Mouse (Mus musculus) liver, adult 2 months (tissue): ENCODE measurements around the gene Zap70.

ENCODE experiments used
- CTCF ChIP-seq: fragments of 200-500 bp; IDR thresholded peaks from 2 replicates; pipeline ENCODE4 v1.5.1; 2011; ENCODE audit warnings: low read depth, low read length, control low read depth
- POLR2A ChIP-seq: fragments of 200-500 bp; IDR thresholded peaks from 2 replicates; pipeline ENCODE4 v1.6.1; 2011; ENCODE audit warnings: low read length, control low read depth; ENCODE audit not compliant: insufficient read depth; ENCODE audit errors: extremely low read depth

DNA sequence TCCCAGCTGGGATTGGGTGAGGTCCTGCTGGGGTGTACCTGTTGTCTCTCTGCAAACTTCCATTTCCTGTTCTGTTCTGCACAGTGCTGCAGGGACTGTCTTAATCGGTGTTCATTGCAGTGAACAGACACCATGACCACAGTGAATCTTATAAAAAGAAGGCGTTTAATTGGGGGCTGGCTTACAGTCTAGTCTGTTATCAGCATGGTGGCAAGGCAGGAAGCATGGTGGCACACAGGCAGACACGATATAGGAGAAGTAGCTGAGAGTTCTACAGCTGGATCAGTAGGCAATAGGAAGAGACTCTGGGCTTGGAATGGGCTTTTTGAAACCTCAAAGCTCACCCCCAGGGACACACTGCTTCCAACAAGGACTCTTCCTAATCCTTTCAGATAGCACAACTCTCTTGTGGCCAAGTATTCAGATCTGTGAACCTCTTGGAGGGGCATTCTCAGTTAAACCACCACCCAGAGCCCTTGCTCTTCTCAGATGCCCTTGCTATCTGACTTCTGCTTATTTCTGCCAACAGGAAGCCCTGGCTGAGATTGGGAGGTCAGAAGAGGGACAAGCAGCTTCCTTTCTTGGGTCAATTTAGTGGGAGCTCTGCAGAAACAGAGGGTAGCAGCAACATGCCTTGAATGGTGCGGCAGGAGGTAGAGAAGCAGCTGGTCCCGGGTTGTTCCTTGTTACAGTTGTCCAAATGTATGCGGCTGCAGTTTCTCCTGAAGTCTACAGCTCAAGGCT, 7.5 kb upstream of the Zap70 start:
- no peak for TF ChIP-seq CTCF
- no peak for TF ChIP-seq POLR2A
